Mouse (Mus musculus): ENCODE measurements at regions not wholly inside any gene's neighbourhood (a gene's known extent, or its start where the extent isn't known, plus 50 kb on each side); places are given as distances from the start of the nearest gene placed in this dataset.

- no peak for ATAC-seq
- 55% methylated on average over 6 of the region's 6 CpGs for WGBS
- no peak overlapping the region for H3K4me2 ChIP-seq (ENCODE audit: low read length)
- no peak overlapping the region for H3K9ac ChIP-seq (ENCODE audit: low read depth, low read length)
- H3K36me3 ChIP-seq (ENCODE audit: control insufficient read depth, insufficient read depth, low read length), result no peaks in the 10 kb centered on the region
- no peaks in the 10 kb centered on the region for H3K27me3 ChIP-seq (replicated peaks; ENCODE audit: control insufficient read depth, insufficient read depth, low read length)
- H3K4me3 ChIP-seq (ENCODE audit: low read length), result no peak overlapping the region
- H3K9me3 ChIP-seq (ENCODE audit: control insufficient read depth, low read length), result no peaks in the 10 kb centered on the region
- H3K27ac ChIP-seq (ENCODE audit: low read depth, low read length), result no peak overlapping the region
- H3K4me1 ChIP-seq (ENCODE audit: control insufficient read depth, insufficient read depth, low read depth, low read length), result no peaks in the 10 kb centered on the region
Measured at GRCm38 (mm10) chr1:169060627-169061026, 470.6 kb downstream of the Nuf2 start.

DNA sequence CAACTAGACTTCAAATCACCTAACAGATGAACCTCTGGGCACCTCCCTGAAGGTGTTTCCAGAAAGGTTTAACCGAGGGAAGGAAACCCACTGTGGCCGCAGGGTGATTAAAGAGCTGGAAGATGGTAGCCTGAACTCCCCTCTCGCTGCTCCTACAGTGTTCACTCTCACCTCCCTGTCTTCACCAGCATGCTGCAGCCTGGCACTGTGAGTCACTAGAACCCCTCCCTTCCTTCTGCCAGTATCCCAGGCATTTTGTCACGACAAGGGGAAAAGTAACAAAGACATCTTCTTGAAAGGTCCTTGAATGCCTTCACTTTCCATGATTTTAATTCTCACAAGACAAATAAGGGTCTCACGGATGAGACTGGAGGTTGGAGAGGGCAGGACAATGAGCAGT is 471.1 kb downstream of the Nuf2 start:
- no peak overlapping the region for H3K27ac ChIP-seq (ENCODE audit: low read depth, low read length)
- ATAC-seq, result no peak
- H3K9me3 ChIP-seq (ENCODE audit: control insufficient read depth, low read length), result no peaks in the 10 kb centered on the region
- no peak overlapping the region for H3K4me2 ChIP-seq (ENCODE audit: low read length)
- H3K36me3 ChIP-seq (ENCODE audit: control insufficient read depth, insufficient read depth, low read length), result no peaks in the 10 kb centered on the region
- H3K9ac ChIP-seq (ENCODE audit: low read depth, low read length), result no peak overlapping the region
- no peak overlapping the region for H3K4me3 ChIP-seq (ENCODE audit: low read length)
- H3K4me1 ChIP-seq (ENCODE audit: control insufficient read depth, insufficient read depth, low read depth, low read length), result no peaks in the 10 kb centered on the region
- WGBS, result 64% methylated on average over 5 of the region's 5 CpGs
- no peaks in the 10 kb centered on the region for H3K27me3 ChIP-seq (replicated peaks; ENCODE audit: control insufficient read depth, insufficient read depth, low read length)

- ATAC-seq, result peak; percentile 88
- H3K4me2 ChIP-seq (ENCODE audit: low read length), result peak overlapping the region; percentile 12; the same call in 1 of the 2 replicates
- H3K27me3 ChIP-seq (replicated peaks; ENCODE audit: control insufficient read depth, insufficient read depth, low read length), result no peaks in the 10 kb centered on the region
- no peaks in the 10 kb centered on the region for H3K4me1 ChIP-seq (ENCODE audit: control insufficient read depth, insufficient read depth, low read depth, low read length)
- no peaks in the 10 kb centered on the region for H3K9me3 ChIP-seq (ENCODE audit: control insufficient read depth, low read length)
- no peak overlapping the region for H3K4me3 ChIP-seq (ENCODE audit: low read length)
- H3K36me3 ChIP-seq (ENCODE audit: control insufficient read depth, insufficient read depth, low read length), result no peaks in the 10 kb centered on the region
- no peak overlapping the region for H3K27ac ChIP-seq (ENCODE audit: low read depth, low read length)
- H3K9ac ChIP-seq (ENCODE audit: low read depth, low read length), result no peak overlapping the region
- 33% methylated on average over 8 of the region's 8 CpGs for WGBS
Measured at GRCm38 (mm10) chr1:169051863-169052257, 479.4 kb downstream of the Nuf2 start.

- peak; percentile 95 for ATAC-seq
- 19% methylated on average over 11 of the region's 11 CpGs for WGBS
- Histone ChIP-seq H3K4me3 (ENCODE audit: low read length) (no peak overlapping the region), H3K36me3 (ENCODE audit: control insufficient read depth, insufficient read depth, low read length) (no peaks in the 10 kb centered on the region), H3K4me1 (ENCODE audit: control insufficient read depth, insufficient read depth, low read depth, low read length) (no peaks in the 10 kb centered on the region), H3K9me3 (ENCODE audit: control insufficient read depth, low read length) (no peaks in the 10 kb centered on the region), H3K4me2 (ENCODE audit: low read length) (peak overlapping the region; percentile 12; the same call in 1 of the 2 replicates), H3K27me3 (replicated peaks; ENCODE audit: control insufficient read depth, insufficient read depth, low read length) (no peaks in the 10 kb centered on the region), H3K27ac (ENCODE audit: low read depth, low read length) (no peak overlapping the region), H3K9ac (ENCODE audit: low read depth, low read length) (no peak overlapping the region)
Measured at GRCm38 (mm10) chr1:169051085-169051862, 480.0 kb downstream of the Nuf2 start.

GRCm38 (mm10) chr1:169049846-169050245 is 481.4 kb downstream of the Nuf2 start:
- H3K4me1 ChIP-seq (ENCODE audit: control insufficient read depth, insufficient read depth, low read depth, low read length), result no peaks in the 10 kb centered on the region
- ATAC-seq, result no peak
- no peak overlapping the region for H3K27ac ChIP-seq (ENCODE audit: low read depth, low read length)
- no peak overlapping the region for H3K9ac ChIP-seq (ENCODE audit: low read depth, low read length)
- H3K4me3 ChIP-seq (ENCODE audit: low read length), result no peak overlapping the region
- no peaks in the 10 kb centered on the region for H3K9me3 ChIP-seq (ENCODE audit: control insufficient read depth, low read length)
- no peaks in the 10 kb centered on the region for H3K36me3 ChIP-seq (ENCODE audit: control insufficient read depth, insufficient read depth, low read length)
- no peak overlapping the region for H3K4me2 ChIP-seq (ENCODE audit: low read length)
- WGBS, result 95% methylated on average over 2 of the region's 2 CpGs
- no peaks in the 10 kb centered on the region for H3K27me3 ChIP-seq (replicated peaks; ENCODE audit: control insufficient read depth, insufficient read depth, low read length)

DNA sequence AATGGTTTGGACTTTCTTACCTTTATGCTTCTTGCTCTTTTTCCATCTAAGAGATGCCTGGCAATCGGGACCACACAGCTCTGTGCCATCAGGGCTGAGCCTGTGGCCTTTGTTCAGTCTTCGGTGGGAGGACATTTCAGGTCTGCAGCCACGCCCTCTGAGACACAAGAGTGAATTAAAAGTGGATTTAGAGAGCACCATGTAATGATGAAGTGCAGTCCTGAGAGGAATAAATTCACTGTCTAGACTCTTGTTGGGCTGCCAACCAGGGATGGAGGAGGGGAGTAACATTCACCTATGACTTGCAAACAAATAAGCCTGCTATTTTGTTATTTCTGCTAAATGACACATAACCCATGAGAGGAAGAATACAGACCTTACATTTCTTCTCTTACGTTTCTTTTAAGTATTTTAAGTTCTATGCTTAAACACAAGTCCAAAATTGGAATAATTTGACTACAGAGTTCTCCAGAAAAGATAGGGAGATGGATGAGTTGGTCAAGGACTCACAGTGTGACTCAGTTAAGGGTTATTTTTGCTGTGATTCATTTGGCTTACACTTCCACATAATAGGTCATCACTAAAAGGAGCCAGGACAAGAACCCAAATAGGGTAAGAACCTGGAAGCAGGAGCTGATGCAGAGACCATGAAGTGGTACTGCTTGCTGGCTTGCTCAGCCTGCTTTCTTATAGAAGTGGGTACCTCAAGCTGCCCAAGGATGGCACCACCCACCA is 484.3 kb downstream of the Nuf2 start:
- no peaks in the 10 kb centered on the region for H3K36me3 ChIP-seq (ENCODE audit: control insufficient read depth, insufficient read depth, low read length)
- no peak overlapping the region for H3K9ac ChIP-seq (ENCODE audit: low read depth, low read length)
- no peak overlapping the region for H3K4me3 ChIP-seq (ENCODE audit: low read length)
- ATAC-seq, result no peak
- no peak overlapping the region for H3K4me2 ChIP-seq (ENCODE audit: low read length)
- no peaks in the 10 kb centered on the region for H3K27me3 ChIP-seq (replicated peaks; ENCODE audit: control insufficient read depth, insufficient read depth, low read length)
- no peak overlapping the region for H3K27ac ChIP-seq (ENCODE audit: low read depth, low read length)
- no peaks in the 10 kb centered on the region for H3K4me1 ChIP-seq (ENCODE audit: control insufficient read depth, insufficient read depth, low read depth, low read length)
- no peaks in the 10 kb centered on the region for H3K9me3 ChIP-seq (ENCODE audit: control insufficient read depth, low read length)
- WGBS, result 69% methylated on average over 4 of the region's 4 CpGs

GRCm38 (mm10) chr1:169033517-169033916 is 497.7 kb downstream of the Nuf2 start:
- no peaks in the 10 kb centered on the region for H3K9me3 ChIP-seq (ENCODE audit: control insufficient read depth, low read length)
- H3K27me3 ChIP-seq (replicated peaks; ENCODE audit: control insufficient read depth, insufficient read depth, low read length), result no peaks in the 10 kb centered on the region
- no peak overlapping the region for H3K4me2 ChIP-seq (ENCODE audit: low read length)
- no peaks in the 10 kb centered on the region for H3K4me1 ChIP-seq (ENCODE audit: control insufficient read depth, insufficient read depth, low read depth, low read length)
- H3K4me3 ChIP-seq (ENCODE audit: low read length), result no peak overlapping the region
- H3K36me3 ChIP-seq (ENCODE audit: control insufficient read depth, insufficient read depth, low read length), result no peaks in the 10 kb centered on the region
- no peak overlapping the region for H3K27ac ChIP-seq (ENCODE audit: low read depth, low read length)
- no peak for ATAC-seq
- H3K9ac ChIP-seq (ENCODE audit: low read depth, low read length), result no peak overlapping the region
- WGBS, result 87% methylated on average over 1 of the region's 1 CpGs

- H3K4me3 ChIP-seq (ENCODE audit: low read length), result no peak overlapping the region
- no peaks in the 10 kb centered on the region for H3K27me3 ChIP-seq (replicated peaks; ENCODE audit: control insufficient read depth, insufficient read depth, low read length)
- H3K9me3 ChIP-seq (ENCODE audit: control insufficient read depth, low read length), result no peaks in the 10 kb centered on the region
- H3K4me1 ChIP-seq (ENCODE audit: control insufficient read depth, insufficient read depth, low read depth, low read length), result no peaks in the 10 kb centered on the region
- no peak overlapping the region for H3K4me2 ChIP-seq (ENCODE audit: low read length)
- ATAC-seq, result no peak
- H3K36me3 ChIP-seq (ENCODE audit: control insufficient read depth, insufficient read depth, low read length), result no peaks in the 10 kb centered on the region
- H3K9ac ChIP-seq (ENCODE audit: low read depth, low read length), result no peak overlapping the region
- no peak overlapping the region for H3K27ac ChIP-seq (ENCODE audit: low read depth, low read length)
- 58% methylated on average over 8 of the region's 8 CpGs for WGBS
Measured at GRCm38 (mm10) chr1:169031849-169032542, 499.3 kb downstream of the Nuf2 start.

- no peaks in the 10 kb centered on the region for H3K9me3 ChIP-seq (ENCODE audit: control insufficient read depth, low read length)
- H3K9ac ChIP-seq (ENCODE audit: low read depth, low read length), result no peak overlapping the region
- 63% methylated on average over 6 of the region's 6 CpGs for WGBS
- no peaks in the 10 kb centered on the region for H3K36me3 ChIP-seq (ENCODE audit: control insufficient read depth, insufficient read depth, low read length)
- H3K27ac ChIP-seq (ENCODE audit: low read depth, low read length), result no peak overlapping the region
- no peak overlapping the region for H3K4me3 ChIP-seq (ENCODE audit: low read length)
- H3K4me1 ChIP-seq (ENCODE audit: control insufficient read depth, insufficient read depth, low read depth, low read length), result no peaks in the 10 kb centered on the region
- H3K4me2 ChIP-seq (ENCODE audit: low read length), result no peak overlapping the region
- no peaks in the 10 kb centered on the region for H3K27me3 ChIP-seq (replicated peaks; ENCODE audit: control insufficient read depth, insufficient read depth, low read length)
- no peak; the same call in 1 of the 2 replicates for ATAC-seq
Measured at GRCm38 (mm10) chr1:169027706-169028105, 503.6 kb downstream of the Nuf2 start.

All from hindbrain, embryonic 16.5 days (tissue).